ENCODE assay signal across 8 mouse cellular contexts in genomic region chr16:90709711-90710289, GRCm38 (mm10). TPM values are rescaled to one million over a fixed set of nuclear protein-coding genes. Genes with fewer than 3 reads are reported as not detected.
DNase-seq lines count a peak whose midpoint lies in the region; ATAC-seq lines count a peak whose summit lies in the region.

No protein-coding gene starts in this region.

- H3K27ac ChIP-seq in kidney, embryonic 16.5 days (ENCODE audit: low read length), result no peak overlapping the region
- H3K27ac ChIP-seq in embryonic facial prominence, embryonic 10.5 days (replicated peaks), result peak overlapping the region; percentile 54
- peak overlapping the region; percentile 32 to 72 for H3K27ac ChIP-seq in heart, embryonic 14.5 days (replicated peaks in 1 of 2; ENCODE audit: control insufficient read depth in 1 of 2, insufficient read depth in 1 of 2, low read depth in 2 of 2, low read length in 2 of 2)

- H3K4me1 ChIP-seq in kidney, embryonic 16.5 days (ENCODE audit: insufficient read depth, low read length), result peaks cover 17% of the 10 kb centered on the region; the same call in 1 of the 2 replicates
- peaks cover 54% of the 10 kb centered on the region for H3K4me1 ChIP-seq in embryonic facial prominence, embryonic 10.5 days
- peaks cover 25 to 40% of the 10 kb centered on the region in 2 experiments for H3K4me1 ChIP-seq in heart, embryonic 14.5 days (ENCODE audit: control insufficient read depth in 2 of 2, insufficient read depth in 2 of 2, low read length in 2 of 2)

- peak; percentile 48 for DNase-seq in kidney, adult 11 months
- DNase-seq in embryonic facial prominence, embryonic 10.5 days (ENCODE audit: low spot score), result peak; percentile 48
- DNase-seq in layer of hippocampus, adult 18-20 months (ENCODE audit: low spot score in 2 of 2), result peak; percentile 73 to 83
- peak; percentile 43 for DNase-seq in lung, postnatal 25 days (ENCODE audit: low spot score)
- DNase-seq in right cerebral cortex, postnatal 36 days (ENCODE audit: low spot score in 2 of 2), result peak; percentile 80 to 83
- no peak for DNase-seq in spleen, postnatal 36 days (ENCODE audit: low spot score in 2 of 2)

- no peak overlapping the region for H3K9ac ChIP-seq in kidney, embryonic 16.5 days (replicated peaks; ENCODE audit: low read length)
- H3K9ac ChIP-seq in heart, embryonic 14.5 days (ENCODE audit: low read length), result peak overlapping the region; percentile 18

- H3K36me3 ChIP-seq in kidney, embryonic 16.5 days (ENCODE audit: insufficient read depth, low read length), result no peaks in the 10 kb centered on the region
- no peaks in the 10 kb centered on the region for H3K36me3 ChIP-seq in embryonic facial prominence, embryonic 10.5 days (replicated peaks)
- H3K36me3 ChIP-seq in heart, embryonic 14.5 days (ENCODE audit: control insufficient read depth, insufficient read depth, low read length), result no peaks in the 10 kb centered on the region

- no peaks in the 10 kb centered on the region for H3K9me3 ChIP-seq in kidney, embryonic 16.5 days (ENCODE audit: low read length)
- 0 out of 2 replicates have a peak, but pooled peaks cover 2% of the 10 kb centered on the region for H3K9me3 ChIP-seq in embryonic facial prominence, embryonic 10.5 days
- no peaks in the 10 kb centered on the region for H3K9me3 ChIP-seq in heart, embryonic 14.5 days (ENCODE audit: control insufficient read depth, low read length)

- ATAC-seq in kidney, embryonic 16.5 days (ENCODE audit: low FRiP score, low TSS enrichment), result no peak
- peak; percentile 65; the same call in 1 of the 2 replicates for ATAC-seq in heart, embryonic 14.5 days (ENCODE audit: insufficient number of reproducible peaks, insufficient read depth, low FRiP score, low read depth)

- 46% methylated on average over 17 of the region's 17 CpGs for WGBS in kidney, embryonic 16.5 days
- 57% methylated on average over 17 of the region's 17 CpGs for WGBS in embryonic facial prominence, embryonic 10.5 days
- WGBS in heart, embryonic 14.5 days, result 19% methylated on average over 17 of the region's 17 CpGs

- H3K4me3 ChIP-seq in kidney, embryonic 16.5 days (ENCODE audit: low read length), result no peak overlapping the region
- H3K4me3 ChIP-seq in embryonic facial prominence, embryonic 10.5 days, result peak overlapping the region; percentile 17; the same call in 1 of the 2 replicates
- H3K4me3 ChIP-seq in heart, embryonic 14.5 days (ENCODE audit: control insufficient read depth in 1 of 2, insufficient read depth in 1 of 2, low read depth in 1 of 2, low read length in 2 of 2), result peak overlapping the region; percentile 8 to 20

- no peaks in the 10 kb centered on the region for H3K27me3 ChIP-seq in kidney, embryonic 16.5 days (ENCODE audit: insufficient read depth, low read length)
- peaks cover 7% of the 10 kb centered on the region; the same call in 1 of the 2 replicates for H3K27me3 ChIP-seq in embryonic facial prominence, embryonic 10.5 days (replicated peaks; ENCODE audit: low read depth, poor library complexity, severe bottlenecking)
- no peaks in the 10 kb centered on the region for H3K27me3 ChIP-seq in heart, embryonic 14.5 days (ENCODE audit: control insufficient read depth, insufficient read depth, low read length)

- no peak overlapping the region; the same call in 1 of the 2 replicates for H3K4me2 ChIP-seq in kidney, embryonic 16.5 days (replicated peaks; ENCODE audit: low read depth, low read length)
- H3K4me2 ChIP-seq in heart, embryonic 14.5 days (ENCODE audit: low read length), result peak overlapping the region; percentile 59

RNA-seq across cellular contexts. Expression of gene Mis18a, which starts 17.4 kb away (rescaled TPM):
- polyA plus RNA-seq in kidney, embryonic 16.5 days (2015; fragmentation: Nextera tagmentation; extraction: Ambion mirVana), result 63.0 and 64.9 TPM in 2 replicates
- polyA plus RNA-seq in embryonic facial prominence, embryonic 10.5 days (2016; fragmentation: Nextera tagmentation; extraction: Ambion mirVana), result 99.0 and 103 TPM in 2 replicates
- polyA plus RNA-seq in heart, embryonic 14.5 days (2014; fragmentation: Nextera tagmentation; extraction: Ambion mirVana), result 28.8 and 29.9 TPM in 2 replicates
- 10 to 100 TPM in 1 of 2 experiments, 1 to 10 TPM in 1; 8.5 to 10.3 TPM for total RNA-seq in layer of hippocampus, adult 18-20 months (2021)

RNA-seq across cellular contexts. Expression of gene Mrap, which starts 28.2 kb away (rescaled TPM):
- polyA plus RNA-seq in kidney, embryonic 16.5 days (2015; fragmentation: Nextera tagmentation; extraction: Ambion mirVana), result 5.2 and 9.3 TPM in 2 replicates
- polyA plus RNA-seq in embryonic facial prominence, embryonic 10.5 days (2016; fragmentation: Nextera tagmentation; extraction: Ambion mirVana), result 1.2 and 2.4 TPM in 2 replicates
- 37.6 and 38.2 TPM in 2 replicates for polyA plus RNA-seq in heart, embryonic 14.5 days (2014; fragmentation: Nextera tagmentation; extraction: Ambion mirVana)
- under 1 TPM in 1 of 2 experiments, not detected in 1; 0.66 TPM for total RNA-seq in layer of hippocampus, adult 18-20 months (2021)

Comparison
In these comparisons a context has a peak if more than half of its experiments do, and no peak if none do; other contexts are left out.
1. DNase-seq: peak in kidney, adult 11 months (single experiment), embryonic facial prominence, embryonic 10.5 days (single experiment), layer of hippocampus, adult 18-20 months (2 of 2), lung, postnatal 25 days (single experiment) and right cerebral cortex, postnatal 36 days (2 of 2); none in spleen, postnatal 36 days (0 of 2).